Mouse (Mus musculus) CD4-positive, CD25-positive, alpha-beta regulatory T cell, adult 2 months (primary cell): ENCODE data around the gene Akr1c6.
"Not testable (repeated sequence)": the region's sequence is repeated elsewhere in the genome, so short reads cannot be mapped to it uniquely, and the experiment has no call there.

Source experiments
- DNase-seq: peaks from one replicate; pipeline ENCODE4 v3.0.0-alpha.2; 2012; ENCODE audit warnings: low read depth, low spot score

Akr1c6 gene

DNA sequence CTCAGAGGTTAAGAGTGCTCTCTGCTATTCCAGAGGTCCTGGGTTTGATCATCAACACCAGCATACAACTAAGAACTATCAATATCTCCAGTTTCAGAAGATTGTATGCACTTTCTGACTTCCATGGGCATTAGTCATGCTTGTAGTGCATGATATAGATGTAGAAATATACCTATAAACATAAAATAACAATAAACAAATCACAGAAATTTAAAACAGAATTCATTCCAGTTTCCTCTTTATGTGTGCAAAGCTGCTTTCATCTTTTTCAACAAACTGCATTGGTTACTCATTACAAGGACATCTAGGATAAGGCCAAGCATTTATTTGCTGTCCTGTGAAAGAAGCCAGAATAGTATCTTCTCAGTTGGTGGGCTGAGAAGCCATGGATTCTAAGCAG lies at the start of gene Akr1c6:
Gene Akr1c6, plus strand, starts transcription at position 301 of the 400 bp plus-strand sequence.
- no peak for DNase-seq

DNA sequence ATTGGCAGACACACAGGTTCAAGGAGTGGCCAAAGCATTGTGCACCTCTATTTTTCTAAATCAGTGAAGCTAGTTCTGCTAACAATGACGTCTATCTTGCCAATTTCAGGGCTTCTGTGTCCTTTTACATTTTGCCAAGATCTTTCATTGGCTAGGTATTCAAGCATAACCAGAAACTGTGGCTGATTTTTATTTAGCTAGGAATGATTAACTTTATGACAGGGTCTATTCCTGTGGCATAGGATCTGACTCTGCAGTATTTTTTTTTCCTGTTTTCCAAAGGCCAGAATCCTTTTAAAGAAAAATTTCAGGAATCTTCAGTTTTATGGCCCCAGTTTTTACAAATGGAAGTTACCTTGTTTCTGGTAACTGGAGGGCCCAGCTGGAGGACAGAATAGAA lies 49.2 kb upstream of the Akr1c6 start:
- DNase-seq, result no peak

GRCm38 (mm10) chr13:4385541-4385940 lies 48.6 kb upstream of the Akr1c6 start:
- DNase-seq, result no peak

GRCm38 (mm10) chr13:4388762-4389446 lies 45.2 kb upstream of the Akr1c6 start:
- DNase-seq, result no peak

DNA sequence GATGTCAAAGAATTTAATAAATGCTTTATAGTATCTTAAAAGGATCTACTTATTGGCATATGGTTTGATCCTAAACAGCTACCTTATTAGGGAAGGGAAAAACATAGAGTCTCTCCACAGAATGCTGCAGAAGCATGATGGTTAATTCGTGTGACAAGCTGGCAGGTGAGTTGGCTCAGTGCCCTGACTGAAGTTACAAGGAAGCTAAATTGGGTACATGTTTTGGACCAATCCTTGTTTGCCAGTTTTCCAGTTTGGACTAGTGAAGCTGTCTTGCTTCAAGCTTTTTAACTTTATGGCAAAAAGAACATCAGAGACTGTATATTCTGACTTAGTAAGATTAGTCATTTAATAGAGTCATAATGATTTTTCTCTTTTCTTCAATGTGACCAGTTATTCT lies 33.7 kb upstream of the Akr1c6 start:
- not testable (repeated sequence) for DNase-seq

GRCm38 (mm10) chr13:4400831-4401230 lies 33.3 kb upstream of the Akr1c6 start:
- no peak for DNase-seq

- no peak for DNase-seq
Measured at GRCm38 (mm10) chr13:4402221-4402620, 31.9 kb upstream of the Akr1c6 start.

GRCm38 (mm10) chr13:4404726-4405125 lies 29.4 kb upstream of the Akr1c6 start:
- DNase-seq, result no peak

- DNase-seq, result no peak
Measured at GRCm38 (mm10) chr13:4406771-4407170, 27.3 kb upstream of the Akr1c6 start.

- no peak for DNase-seq
Measured at GRCm38 (mm10) chr13:4428558-4428957, 5.5 kb upstream of the Akr1c6 start.

DNA sequence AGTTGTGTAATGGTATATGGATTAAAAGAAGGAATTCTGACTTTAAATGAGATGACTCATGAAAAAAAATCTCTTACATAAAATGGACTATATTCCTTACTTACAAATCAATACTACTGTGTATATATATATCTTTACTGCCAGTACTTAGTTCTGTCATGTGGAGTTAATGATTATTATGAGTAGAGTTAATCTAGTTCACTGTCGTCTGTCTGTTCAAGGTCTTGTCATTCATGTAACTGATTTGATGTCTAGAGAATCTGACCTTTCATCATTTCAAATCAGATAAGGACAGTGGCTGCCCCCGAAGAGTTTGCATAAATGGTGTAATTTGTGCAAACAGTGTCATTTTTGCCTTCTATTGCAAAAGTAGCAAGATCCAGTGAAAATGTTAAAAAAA lies 5.1 kb upstream of the Akr1c6 start:
- no peak for DNase-seq

- no peak for DNase-seq
Measured at GRCm38 (mm10) chr13:4431129-4431528, 3.0 kb upstream of the Akr1c6 start.

- no peak for DNase-seq
Measured at GRCm38 (mm10) chr13:4465641-4466040, 31.5 kb downstream of the Akr1c6 start.

- DNase-seq, result no peak
Measured at GRCm38 (mm10) chr13:4467896-4468295, 33.8 kb downstream of the Akr1c6 start.
